Mouse (Mus musculus): ENCODE results near the gene Vgf.

- TF ChIP-seq ZKSCAN1 (IDR thresholded peaks at IDR 0.05; ENCODE audit: borderline replicate concordance, low read depth, low read length) (no peak), EP300 (IDR thresholded peaks at IDR 0.05; ENCODE audit: low read length) (no peak), CTCF (conservative IDR thresholded peaks at IDR 0.05 in 1 of 2, IDR thresholded peaks at IDR 0.05 in 1 of 2; ENCODE audit: low read depth in 2 of 2, low read length in 2 of 2) (no peak), MAX (IDR thresholded peaks at IDR 0.05; ENCODE audit: low read length) (no peak), BHLHE40 (IDR thresholded peaks at IDR 0.05; ENCODE audit: low read depth, low read length) (peak; percentile 40), ELF1 (IDR thresholded peaks at IDR 0.05; ENCODE audit: low read depth, low read length) (no peak), POLR2A (IDR thresholded peaks at IDR 0.05; ENCODE audit: low read depth, low read length) (no peak)
Observed at GRCm38 (mm10) chr5:137000612-137001011, 25.6 kb upstream of the Vgf start.

All from CH12.LX (cell line).